Mouse (Mus musculus) intestine, embryonic 14.5 days (tissue): ENCODE measurements around the gene Tmem182. TPM values are rescaled to one million over a fixed set of nuclear protein-coding genes. Genes with fewer than 3 reads are reported as not detected.

Experiments
- ATAC-seq: fragments of 200-750 bp; cut with Nextera tagmentation; replicated peaks from 2 replicates; pipeline ENCODE4 v1.8.0; 2017; ENCODE audit warnings: low read depth, moderate number of reproducible peaks, moderate TSS enrichment, moderate library complexity; ENCODE audit not compliant: low FRiP score, low TSS enrichment
- DNase-seq: peaks from one replicate; pipeline ENCODE4 v3.0.0-alpha.2; 2018; ENCODE audit warnings: low spot score
- H3K27ac ChIP-seq: fragments of 300-500 bp; sonication (generic); 2 replicates; pipeline ENCODE4 v1.5.1; 2014; ENCODE audit warnings: low read depth, mild to moderate bottlenecking, control low read depth
- H3K27me3 ChIP-seq: fragments of 300-500 bp; sonication (generic); replicated peaks from 2 replicates; pipeline ENCODE4 v1.6.1; 2014; ENCODE audit warnings: low read length, control low read depth; ENCODE audit not compliant: control insufficient read depth, insufficient read depth
- H3K36me3 ChIP-seq: fragments of 300-500 bp; sonication (generic); 2 replicates; pipeline ENCODE4 v1.6.1; 2014; ENCODE audit warnings: low read length, control low read depth; ENCODE audit not compliant: control insufficient read depth, insufficient read depth
- H3K4me1 ChIP-seq: fragments of 300-500 bp; sonication (generic); replicated peaks from 2 replicates; pipeline ENCODE4 v1.6.1; 2014; ENCODE audit warnings: low read length, control low read depth, mixed read lengths; ENCODE audit not compliant: control insufficient read depth, insufficient read depth
- H3K4me2 ChIP-seq: fragments of 300-500 bp; sonication (generic); 2 replicates; pipeline ENCODE4 v1.6.1; 2014; ENCODE audit warnings: low read length
- H3K4me3 ChIP-seq: fragments of 300-500 bp; sonication (generic); 2 replicates; pipeline ENCODE4 v1.5.1; 2014; ENCODE audit warnings: low read depth, low read length, control low read depth, mixed read lengths
- H3K9ac ChIP-seq: fragments of 300-500 bp; sonication (generic); 2 replicates; pipeline ENCODE4 v1.6.1; 2014; ENCODE audit warnings: mild to moderate bottlenecking, low read length
- H3K9me3 ChIP-seq: fragments of 300-500 bp; sonication (generic); 2 replicates; pipeline ENCODE4 v1.6.1; 2016; ENCODE audit warnings: low read length, control low read depth; ENCODE audit not compliant: control insufficient read depth
- WGBS: fragments of 180-500 bp; shearing (Covaris S2); extraction: QIAGEN DNeasy Blood & Tissue Kit; methylation state at CpG from one replicate; pipeline ENCODE4 v1.1.7; 2014; 5-methylcytosine and 5-hydroxymethylcytosine counted together
- polyA plus RNA-seq: library from polyadenylated mRNA; unstranded; fragments of >200 nt; fragmentation: Nextera tagmentation; extraction: Ambion mirVana; gene quantifications from 2 replicates; pipeline ENCODE4 v1.2.1, GENCODE M21; 2014

Gene Tmem182
- polyA plus RNA-seq, 1 experiment from 2014 or later, result 0.19 TPM

GRCm38 (mm10) chr1:40788956-40789355, 16.4 kb upstream of the Tmem182 start:
- no peak overlapping the region for H3K27ac ChIP-seq
- no peaks in the 10 kb centered on the region for H3K36me3 ChIP-seq
- ATAC-seq (no peak), DNase-seq (no peak)
- H3K9ac ChIP-seq, result no peak overlapping the region
- no peaks in the 10 kb centered on the region; the same call in 1 of the 2 replicates for H3K4me1 ChIP-seq
- no peaks in the 10 kb centered on the region for H3K27me3 ChIP-seq
- no peak overlapping the region for H3K4me3 ChIP-seq
- WGBS, result 79% methylated on average over 6 of the region's 6 CpGs
- H3K9me3 ChIP-seq, result no peaks in the 10 kb centered on the region
- H3K4me2 ChIP-seq, result no peak overlapping the region

- no peak for DNase-seq
- H3K9ac ChIP-seq, result peak overlapping the region; percentile 23
Measured at GRCm38 (mm10) chr1:40789666-40790233, 15.7 kb upstream of the Tmem182 start.

GRCm38 (mm10) chr1:40790324-40791141, 14.9 kb upstream of the Tmem182 start, which contains the start of gene Mfsd9:
Gene Mfsd9 (minus strand): TSS chr1:40790687.
- Histone ChIP-seq H3K9ac (peak within 1 kb of the TSS; percentile 25), H3K4me1 (no peaks in the 10 kb centered on the region; the same call in 1 of the 2 replicates), H3K4me3 (peak within 1 kb of the TSS; percentile 61), H3K36me3 (no peaks in the 10 kb centered on the region), H3K9me3 (no peaks in the 10 kb centered on the region), H3K27ac (no peak within 1 kb of the TSS), H3K27me3 (no peaks in the 10 kb centered on the region), H3K4me2 (peak within 1 kb of the TSS; percentile 52)
- DNase-seq (peak; percentile 99), ATAC-seq (peak; percentile 94)
- 7% methylated on average over 38 of the region's 38 CpGs for WGBS

More at GRCm38 (mm10) chr1:40789666-40790233, 15.7 kb upstream of the Tmem182 start:
- H3K4me2 ChIP-seq, result peak overlapping the region; percentile 52
- no peak overlapping the region for H3K27ac ChIP-seq
- ATAC-seq, result peak; percentile 24
- no peaks in the 10 kb centered on the region for H3K36me3 ChIP-seq
- 46% methylated on average over 5 of the region's 5 CpGs for WGBS
- H3K27me3 ChIP-seq, result no peaks in the 10 kb centered on the region
- no peaks in the 10 kb centered on the region; the same call in 1 of the 2 replicates for H3K4me1 ChIP-seq
- H3K9me3 ChIP-seq, result no peaks in the 10 kb centered on the region
- H3K4me3 ChIP-seq, result peak overlapping the region; percentile 61

GRCm38 (mm10) chr1:40795508-40795907, 9.9 kb upstream of the Tmem182 start:
- no peak overlapping the region for H3K9ac ChIP-seq
- H3K9me3 ChIP-seq, result no peaks in the 10 kb centered on the region
- DNase-seq (no peak), ATAC-seq (no peak)
- no peak overlapping the region for H3K27ac ChIP-seq
- H3K36me3 ChIP-seq, result no peaks in the 10 kb centered on the region
- no peak overlapping the region for H3K4me3 ChIP-seq
- H3K4me1 ChIP-seq, result no peaks in the 10 kb centered on the region
- 96% methylated on average over 1 of the region's 1 CpGs for WGBS
- no peak overlapping the region for H3K4me2 ChIP-seq
- H3K27me3 ChIP-seq, result no peaks in the 10 kb centered on the region

- H3K9ac ChIP-seq, result no peak overlapping the region
- H3K27me3 ChIP-seq, result no peaks in the 10 kb centered on the region
- H3K9me3 ChIP-seq, result no peaks in the 10 kb centered on the region
- no peak for ATAC-seq
- H3K4me2 ChIP-seq, result no peak overlapping the region
- no peaks in the 10 kb centered on the region for H3K4me1 ChIP-seq
- 19% methylated on average over 5 of the region's 5 CpGs for WGBS
- no peak overlapping the region for H3K27ac ChIP-seq
- no peaks in the 10 kb centered on the region for H3K36me3 ChIP-seq
- no peak overlapping the region for H3K4me3 ChIP-seq
- peak; percentile 69 for DNase-seq
Measured at GRCm38 (mm10) chr1:40797348-40797747, 8.1 kb upstream of the Tmem182 start.

GRCm38 (mm10) chr1:40799121-40799520, 6.3 kb upstream of the Tmem182 start:
- no peak overlapping the region for H3K4me3 ChIP-seq
- no peaks in the 10 kb centered on the region for H3K27me3 ChIP-seq
- H3K27ac ChIP-seq, result no peak overlapping the region
- H3K4me2 ChIP-seq, result no peak overlapping the region
- DNase-seq (no peak), ATAC-seq (no peak)
- WGBS, result 89% methylated on average over 8 of the region's 8 CpGs
- H3K4me1 ChIP-seq, result no peaks in the 10 kb centered on the region
- no peaks in the 10 kb centered on the region for H3K36me3 ChIP-seq
- no peak overlapping the region for H3K9ac ChIP-seq
- no peaks in the 10 kb centered on the region for H3K9me3 ChIP-seq

GRCm38 (mm10) chr1:40800908-40801307, 4.5 kb upstream of the Tmem182 start:
- Histone ChIP-seq H3K4me3 (no peak overlapping the region), H3K4me2 (no peak overlapping the region), H3K27ac (no peak overlapping the region), H3K4me1 (no peaks in the 10 kb centered on the region), H3K27me3 (no peaks in the 10 kb centered on the region), H3K36me3 (no peaks in the 10 kb centered on the region), H3K9ac (no peak overlapping the region), H3K9me3 (no peaks in the 10 kb centered on the region)
- no peak for ATAC-seq
- no peak for DNase-seq
- WGBS, result 93% methylated on average over 5 of the region's 5 CpGs

- Histone ChIP-seq H3K27ac (no peak overlapping the region), H3K9me3 (no peaks in the 10 kb centered on the region), H3K36me3 (no peaks in the 10 kb centered on the region), H3K9ac (no peak overlapping the region), H3K27me3 (no peaks in the 10 kb centered on the region), H3K4me1 (no peaks in the 10 kb centered on the region), H3K4me2 (no peak overlapping the region), H3K4me3 (no peak overlapping the region)
- DNase-seq, result peak; percentile 64
- no peak for ATAC-seq
- 27% methylated on average over 3 of the region's 3 CpGs for WGBS
Measured at GRCm38 (mm10) chr1:40802759-40803158, 2.6 kb upstream of the Tmem182 start.
